ENCODE assay signal across 9 mouse cellular contexts in the genomic region with DNA sequence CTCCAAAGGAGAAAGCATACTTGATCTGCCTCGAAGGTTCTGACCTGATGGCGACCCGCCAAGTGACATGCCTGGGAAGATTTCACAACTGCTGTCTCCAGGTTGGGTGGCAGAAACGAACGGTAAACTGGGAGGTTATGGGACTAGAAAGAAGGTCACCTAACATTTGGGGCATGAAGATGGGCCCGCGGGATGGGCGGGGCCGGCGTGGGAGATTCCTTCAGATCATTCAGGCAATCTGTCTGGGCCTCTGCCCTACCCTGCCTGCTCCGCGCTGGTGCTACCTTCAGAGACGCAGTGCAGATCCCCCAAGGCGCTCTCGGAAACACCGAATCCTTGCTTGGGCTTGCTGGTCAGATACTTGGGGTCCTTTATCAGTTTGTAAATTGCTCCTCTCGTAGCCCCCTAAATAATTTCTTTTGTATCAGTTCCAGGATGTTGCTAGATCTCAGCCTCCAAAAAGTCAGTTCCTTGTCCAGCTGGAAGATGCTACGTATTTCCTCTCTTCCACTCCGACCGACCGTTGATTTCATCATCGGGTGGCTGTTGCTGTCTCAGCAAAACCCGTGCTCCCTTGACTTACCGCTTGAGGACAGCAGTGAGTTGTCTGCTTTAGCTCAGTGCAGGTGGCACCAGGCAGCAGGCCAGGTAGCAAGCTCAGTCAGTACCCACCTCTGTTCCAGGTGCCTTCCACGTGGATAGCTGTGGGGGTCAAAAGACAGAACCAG. TPM values are rescaled to one million over a fixed set of nuclear protein-coding genes. Genes with fewer than 3 reads are reported as not detected.
DNase-seq lines count a peak whose midpoint lies in the region; ATAC-seq and TF ChIP-seq lines count a peak whose summit lies in the region.
"Had no signal": no experiment of that assay in that cellular context is flagged by ENCODE, and none has a peak within 500 bp of the region (broad histone marks: within the 10 kb centered on the region; RNA-seq: fewer than 3 reads in every experiment).

No protein-coding gene starts in this region.

- peaks cover 15% of the 10 kb centered on the region for H3K4me1 ChIP-seq in heart, embryonic 13.5 days
- peaks cover 7% of the 10 kb centered on the region; the same call in 1 of the 2 replicates for H3K4me1 ChIP-seq in kidney, postnatal 0 days (replicated peaks; ENCODE audit: insufficient read depth, low read length)
- peaks cover 6% of the 10 kb centered on the region; the same call in 1 of the 2 replicates for H3K4me1 ChIP-seq in liver, embryonic 11.5 days (replicated peaks; ENCODE audit: control insufficient read depth, insufficient read depth, low read length)
- 0 out of 2 replicates have a peak, but pooled peaks cover 4% of the 10 kb centered on the region for H3K4me1 ChIP-seq in stomach, embryonic 15.5 days

- peak; percentile 72 for TF ChIP-seq CTCF in kidney, postnatal 0 days (IDR thresholded peaks at IDR 0.05; ENCODE audit: low read depth)

- no peaks in the 10 kb centered on the region for H3K36me3 ChIP-seq in heart, embryonic 13.5 days
- H3K36me3 ChIP-seq in kidney, postnatal 0 days (ENCODE audit: insufficient read depth, low read length) = no peaks in the 10 kb centered on the region
- H3K36me3 ChIP-seq in liver, embryonic 11.5 days (ENCODE audit: control insufficient read depth, insufficient read depth, low read length) = no peaks in the 10 kb centered on the region
- no peaks in the 10 kb centered on the region for H3K36me3 ChIP-seq in stomach, embryonic 15.5 days

- WGBS in heart, embryonic 13.5 days = 6% methylated on average over 25 of the region's 25 CpGs
- WGBS in kidney, postnatal 0 days = 5% methylated on average over 25 of the region's 25 CpGs
- WGBS in liver, embryonic 11.5 days = 5% methylated on average over 25 of the region's 25 CpGs
- WGBS in stomach, embryonic 15.5 days = 10% methylated on average over 25 of the region's 25 CpGs

- DNase-seq in heart, adult 18-20 months = peak; percentile 50 to 59
- DNase-seq in heart, adult 8-10 months (ENCODE audit: low spot score) = no peak
- DNase-seq in cerebellum, postnatal 4 days (ENCODE audit: low spot score in 2 of 2) = peak; percentile 37 to 42
- DNase-seq in kidney, postnatal 0 days (ENCODE audit: low spot score) = peak; percentile 61
- DNase-seq in liver, embryonic 11.5 days (ENCODE audit: low spot score) = no peak

- peak overlapping the region; percentile 73 for H3K9ac ChIP-seq in heart, embryonic 13.5 days
- no peak overlapping the region for H3K9ac ChIP-seq in kidney, postnatal 0 days (ENCODE audit: low read depth, low read length)
- H3K9ac ChIP-seq in liver, embryonic 11.5 days (ENCODE audit: low read depth, low read length) = no peak overlapping the region
- H3K9ac ChIP-seq in stomach, embryonic 15.5 days = no peak overlapping the region

- ATAC-seq in heart, embryonic 13.5 days (ENCODE audit: extremely low read depth, insufficient number of reproducible peaks, low FRiP score, low TSS enrichment) = no peak
- peak; percentile 43; the same call in 1 of the 2 replicates for ATAC-seq in kidney, postnatal 0 days (replicated peaks; ENCODE audit: low FRiP score, low read depth)
- peak; percentile 60 for ATAC-seq in liver, embryonic 11.5 days (replicated peaks; ENCODE audit: low FRiP score)
- peak; percentile 85 for ATAC-seq in monocyte, adult 5-6 weeks (replicated peaks; ENCODE audit: insufficient number of reproducible peaks, low FRiP score, low TSS enrichment, poor library complexity, severe bottlenecking)
- no peak for ATAC-seq in stomach, embryonic 15.5 days (ENCODE audit: insufficient read depth, low FRiP score, low read depth)
- ATAC-seq: Patski had no signal

- H3K9me3 ChIP-seq in heart, embryonic 13.5 days = no peaks in the 10 kb centered on the region
- H3K9me3 ChIP-seq in kidney, postnatal 0 days (replicated peaks; ENCODE audit: low read length) = no peaks in the 10 kb centered on the region
- H3K9me3 ChIP-seq in liver, embryonic 11.5 days (ENCODE audit: control insufficient read depth, low read length) = no peaks in the 10 kb centered on the region
- H3K9me3 ChIP-seq in stomach, embryonic 15.5 days = no peaks in the 10 kb centered on the region

- H3K27ac ChIP-seq in heart, embryonic 13.5 days (replicated peaks) = no peak overlapping the region
- no peak overlapping the region for H3K27ac ChIP-seq in kidney, postnatal 0 days
- no peak overlapping the region; the same call in 1 of the 2 replicates for H3K27ac ChIP-seq in liver, embryonic 11.5 days (ENCODE audit: low read depth, low read length)
- H3K27ac ChIP-seq in stomach, embryonic 15.5 days = no peak overlapping the region

- peak overlapping the region; percentile 74 for H3K4me2 ChIP-seq in heart, embryonic 13.5 days
- H3K4me2 ChIP-seq in kidney, postnatal 0 days (ENCODE audit: low read length) = peak overlapping the region; percentile 54
- peak overlapping the region; percentile 67 for H3K4me2 ChIP-seq in liver, embryonic 11.5 days
- peak overlapping the region; percentile 41 for H3K4me2 ChIP-seq in stomach, embryonic 15.5 days

- H3K27me3 ChIP-seq in heart, embryonic 13.5 days (replicated peaks) = peaks cover 10% of the 10 kb centered on the region
- no peaks in the 10 kb centered on the region for H3K27me3 ChIP-seq in kidney, postnatal 0 days (ENCODE audit: insufficient read depth, low read length)
- H3K27me3 ChIP-seq in liver, embryonic 11.5 days (replicated peaks; ENCODE audit: control insufficient read depth, insufficient read depth, low read length) = no peaks in the 10 kb centered on the region
- no peaks in the 10 kb centered on the region for H3K27me3 ChIP-seq in stomach, embryonic 15.5 days (replicated peaks)
- H3K27me3 ChIP-seq: Patski had no signal

- H3K4me3 ChIP-seq in heart, embryonic 13.5 days = peak overlapping the region; percentile 44
- peak overlapping the region; percentile 13 for H3K4me3 ChIP-seq in kidney, postnatal 0 days (replicated peaks; ENCODE audit: low read depth, low read length)
- peak overlapping the region; percentile 39 for H3K4me3 ChIP-seq in liver, embryonic 11.5 days (ENCODE audit: low read depth, low read length)
- no peak overlapping the region; the same call in 1 of the 2 replicates for H3K4me3 ChIP-seq in stomach, embryonic 15.5 days (replicated peaks)

RNA-seq across cellular contexts. Expression of a gene that starts 12.6 kb away (rescaled TPM):
- total RNA-seq in heart, adult 18-20 months (2021) = not detected
- total RNA-seq in heart, adult 8-10 months (2022) = under 1 TPM in 1 of 4 experiments, not detected in 3; 0.22 TPM
- polyA plus RNA-seq in heart, embryonic 13.5 days (2015; fragmentation: Nextera tagmentation; extraction: Ambion mirVana) = not detected in 2 replicates
- polyA plus RNA-seq in kidney, postnatal 0 days (2015; fragmentation: Nextera tagmentation; extraction: Ambion mirVana) = not detected in 2 replicates
- not detected in 2 replicates for polyA plus RNA-seq in liver, embryonic 11.5 days (2014; fragmentation: Nextera tagmentation; extraction: Ambion mirVana)
- total RNA-seq in monocyte, adult 5-6 weeks (2017) = not detected in 3 replicates
- not detected in 2 replicates for polyA plus RNA-seq in stomach, embryonic 15.5 days (2015; fragmentation: Nextera tagmentation; extraction: Ambion mirVana)
- polyA plus RNA-seq: Patski had no signal

RNA-seq across cellular contexts. Expression of a gene that starts 26.1 kb away (rescaled TPM):
- total RNA-seq in heart, adult 18-20 months (2021) = 1 to 10 TPM; 4.0 to 4.3 TPM
- total RNA-seq in heart, adult 8-10 months (2022) = 1 to 10 TPM; 2.4 to 4.9 (median 2.7) TPM
- 15.1 and 15.8 TPM in 2 replicates for polyA plus RNA-seq in heart, embryonic 13.5 days (2015; fragmentation: Nextera tagmentation; extraction: Ambion mirVana)
- 29.0 and 33.9 TPM in 2 replicates for polyA plus RNA-seq in kidney, postnatal 0 days (2015; fragmentation: Nextera tagmentation; extraction: Ambion mirVana)
- polyA plus RNA-seq in liver, embryonic 11.5 days (2014; fragmentation: Nextera tagmentation; extraction: Ambion mirVana) = 23.2 and 23.5 TPM in 2 replicates
- total RNA-seq in monocyte, adult 5-6 weeks (2017) = 254 to 418 TPM (median 327 TPM) in 3 replicates
- polyA plus RNA-seq in stomach, embryonic 15.5 days (2015; fragmentation: Nextera tagmentation; extraction: Ambion mirVana) = 28.8 and 33.1 TPM in 2 replicates

RNA-seq across cellular contexts. Expression of a gene that starts 46.0 kb away (rescaled TPM):
- 10 to 100 TPM; 30.5 to 31.2 TPM for total RNA-seq in heart, adult 18-20 months (2021)
- 10 to 100 TPM; 28.0 to 31.5 (median 30.4) TPM for total RNA-seq in heart, adult 8-10 months (2022)
- polyA plus RNA-seq in heart, embryonic 13.5 days (2015; fragmentation: Nextera tagmentation; extraction: Ambion mirVana) = 66.3 and 67.7 TPM in 2 replicates
- 74.9 and 80.9 TPM in 2 replicates for polyA plus RNA-seq in kidney, postnatal 0 days (2015; fragmentation: Nextera tagmentation; extraction: Ambion mirVana)
- 141 and 156 TPM in 2 replicates for polyA plus RNA-seq in liver, embryonic 11.5 days (2014; fragmentation: Nextera tagmentation; extraction: Ambion mirVana)
- total RNA-seq in monocyte, adult 5-6 weeks (2017) = 20.7 to 25.3 TPM (median 24.1 TPM) in 3 replicates
- 83.6 and 84.8 TPM in 2 replicates for polyA plus RNA-seq in stomach, embryonic 15.5 days (2015; fragmentation: Nextera tagmentation; extraction: Ambion mirVana)

RNA-seq across cellular contexts. Expression of a gene that starts 46.2 kb away (rescaled TPM):
- total RNA-seq in heart, adult 18-20 months (2021) = 10 to 100 TPM; 13.4 to 15.5 TPM
- 10 to 100 TPM; 12.6 to 15.3 (median 14.8) TPM for total RNA-seq in heart, adult 8-10 months (2022)
- polyA plus RNA-seq in heart, embryonic 13.5 days (2015; fragmentation: Nextera tagmentation; extraction: Ambion mirVana) = 42.0 and 47.6 TPM in 2 replicates
- polyA plus RNA-seq in kidney, postnatal 0 days (2015; fragmentation: Nextera tagmentation; extraction: Ambion mirVana) = 42.7 and 42.8 TPM in 2 replicates
- polyA plus RNA-seq in liver, embryonic 11.5 days (2014; fragmentation: Nextera tagmentation; extraction: Ambion mirVana) = 65.5 and 65.9 TPM in 2 replicates
- total RNA-seq in monocyte, adult 5-6 weeks (2017) = 37.3 to 46.3 TPM (median 43.2 TPM) in 3 replicates
- 52.6 and 55.5 TPM in 2 replicates for polyA plus RNA-seq in stomach, embryonic 15.5 days (2015; fragmentation: Nextera tagmentation; extraction: Ambion mirVana)

RNA-seq across cellular contexts. Expression of a gene that starts 49.8 kb away (rescaled TPM):
- total RNA-seq in heart, adult 18-20 months (2021) = not detected
- total RNA-seq in heart, adult 8-10 months (2022) = not detected
- 0.28 TPM in 2 replicates for polyA plus RNA-seq in heart, embryonic 13.5 days (2015; fragmentation: Nextera tagmentation; extraction: Ambion mirVana)
- 0.13 and 0.14 TPM in 2 replicates for polyA plus RNA-seq in kidney, postnatal 0 days (2015; fragmentation: Nextera tagmentation; extraction: Ambion mirVana)
- not detected in 2 replicates for polyA plus RNA-seq in liver, embryonic 11.5 days (2014; fragmentation: Nextera tagmentation; extraction: Ambion mirVana)
- not detected in 3 replicates for total RNA-seq in monocyte, adult 5-6 weeks (2017)
- 0.30 and 0.69 TPM in 2 replicates for polyA plus RNA-seq in stomach, embryonic 15.5 days (2015; fragmentation: Nextera tagmentation; extraction: Ambion mirVana)
- polyA plus RNA-seq: Patski had no signal

Comparison
In these comparisons a context has a peak if more than half of its experiments do, and no peak if none do; other contexts are left out.
1. DNase-seq: peak in heart, adult 18-20 months (2 of 2), cerebellum, postnatal 4 days (2 of 2) and kidney, postnatal 0 days (single experiment); none in heart, adult 8-10 months (single experiment) and liver, embryonic 11.5 days (single experiment).
2. ATAC-seq: peak in kidney, postnatal 0 days (single experiment), liver, embryonic 11.5 days (single experiment) and monocyte, adult 5-6 weeks (single experiment); none in heart, embryonic 13.5 days (single experiment) and stomach, embryonic 15.5 days (single experiment).
3. Peak in every context shown above with its lines, with median percentiles within 50 percentile points of each other: H3K4me2 ChIP-seq.